Mouse (Mus musculus) regulatory T cell (primary cell): ENCODE data around the gene Lce1g.

Source experiments
- in situ Hi-C: fragments of 300-600 bp; cut with MboI, MseI; formaldehyde crosslinking; loops from one replicate; pipeline ENCODE4 v1.15.1; 2025; ENCODE audit warnings: high pct_unique_total_duplicates

The Lce1g gene

GRCm38 (mm10) chr3:92752238-92752637, at the start of gene Lce1g:
TSS of gene Lce1g (minus strand) at chr3:92752338.
- in situ Hi-C loops, result no loop called here

GRCm38 (mm10) chr3:92790414-92790813, 38.3 kb upstream of the Lce1g start, which contains the start of gene Lce1j:
TSS of gene Lce1j (minus strand) at chr3:92790514.
- in situ Hi-C loops, result no loop called here

GRCm38 (mm10) chr3:92778799-92779198, 26.7 kb upstream of the Lce1g start, which contains the start of gene Lce1i:
TSS of gene Lce1i (minus strand) at chr3:92778899.
- in situ Hi-C loops, result no loop called here

- in situ Hi-C loops, result no loop called here
Measured at GRCm38 (mm10) chr3:92771573-92771972, 19.4 kb upstream of the Lce1g start.

GRCm38 (mm10) chr3:92764965-92765364, 12.8 kb upstream of the Lce1g start, which contains the start of gene Lce1h:
TSS of gene Lce1h (minus strand) at chr3:92765065.
- in situ Hi-C loops, result no loop called here

- in situ Hi-C loops, result no loop called here
Measured at GRCm38 (mm10) chr3:92753197-92753596, 1.1 kb upstream of the Lce1g start.

- in situ Hi-C loops, result no loop called here
Measured at GRCm38 (mm10) chr3:92738996-92739395, 13.1 kb downstream of the Lce1g start, which contains the start of gene Gm38119. TSS of gene Gm38119 (minus strand) at chr3:92739096.

GRCm38 (mm10) chr3:92722631-92723030, 29.5 kb downstream of the Lce1g start:
- in situ Hi-C loops, result no loop called here

- in situ Hi-C loops, result no loop called here
Measured at GRCm38 (mm10) chr3:92720250-92720649, 31.9 kb downstream of the Lce1g start, which contains the start of gene Lce1f. TSS of gene Lce1f (minus strand) at chr3:92720350.

- in situ Hi-C loops, result no loop called here
Measured at GRCm38 (mm10) chr3:92715122-92715521, 37.0 kb downstream of the Lce1g start.

GRCm38 (mm10) chr3:92708974-92709373, 43.2 kb downstream of the Lce1g start, which contains the start of gene Lce1e:
TSS of gene Lce1e (minus strand) at chr3:92709074.
- in situ Hi-C loops, result no loop called here
